Mouse (Mus musculus) limb, embryonic 12.5 days (tissue): ENCODE data around the gene Mfrp. TPM values are rescaled to one million over a fixed set of nuclear protein-coding genes. Genes with fewer than 3 reads are reported as not detected.
A peak's percentile ranks its signal among the peaks of the same experiment; 100 is the strongest.

ENCODE experiments used
- ATAC-seq: fragments of 200-750 bp; cut with Nextera tagmentation; 2 replicates; pipeline ENCODE4 v1.8.0; 2017; ENCODE audit warnings: low read depth, moderate TSS enrichment; ENCODE audit not compliant: insufficient number of reproducible peaks, insufficient read depth, low FRiP score, low TSS enrichment
- H3K27ac ChIP-seq: fragments of 300-500 bp; sonication (generic); 2 replicates; pipeline ENCODE4 v1.5.1; 2016; ENCODE audit warnings: mild to moderate bottlenecking, moderate library complexity
- H3K27me3 ChIP-seq: fragments of 300-500 bp; sonication (generic); 2 replicates; pipeline ENCODE4 v1.6.1; 2016; ENCODE audit warnings: mild to moderate bottlenecking, moderate library complexity
- H3K36me3 ChIP-seq: fragments of 300-500 bp; sonication (generic); 2 replicates; pipeline ENCODE4 v1.6.1; 2016; ENCODE audit warnings: mild to moderate bottlenecking, moderate library complexity
- H3K4me1 ChIP-seq: fragments of 300-500 bp; sonication (generic); replicated peaks from 2 replicates; pipeline ENCODE4 v1.6.1; 2016
- H3K4me2 ChIP-seq: fragments of 300-500 bp; sonication (generic); 2 replicates; pipeline ENCODE4 v1.6.1; 2016; ENCODE audit warnings: mild to moderate bottlenecking, moderate library complexity
- H3K4me3 ChIP-seq: fragments of 300-500 bp; sonication (generic); replicated peaks from 2 replicates; pipeline ENCODE4 v1.5.1; 2016; ENCODE audit warnings: mild to moderate bottlenecking
- H3K9ac ChIP-seq: fragments of 300-500 bp; sonication (generic); replicated peaks from 2 replicates; pipeline ENCODE4 v1.6.1; 2016; ENCODE audit warnings: mild to moderate bottlenecking, moderate library complexity
- H3K9me3 ChIP-seq: fragments of 300-500 bp; sonication (generic); 2 replicates; pipeline ENCODE4 v1.6.1; 2016; ENCODE audit warnings: mild to moderate bottlenecking, moderate library complexity
- WGBS: fragments of 180-500 bp; shearing (Covaris S2); methylation state at CpG from one replicate; pipeline ENCODE4 v1.1.7; 2016; 5-methylcytosine and 5-hydroxymethylcytosine counted together
- polyA plus RNA-seq: library from polyadenylated mRNA; unstranded; fragments of >200 nt; fragmentation: Nextera tagmentation; extraction: Ambion mirVana; gene quantifications from 2 replicates; pipeline ENCODE4 v1.2.1, GENCODE M21; 2016

The Mfrp gene
- 0.29 and 0.40 TPM in 2 replicates for polyA plus RNA-seq

GRCm38 (mm10) chr9:44101490-44101889 lies at the start of gene Mfrp:
Gene Mfrp, plus strand, starts transcription at chr9:44101729.
- Histone ChIP-seq H3K9me3 (no peaks in the 10 kb centered on the region), H3K27me3 (no peaks in the 10 kb centered on the region), H3K4me2 (no peak within 1 kb of the TSS), H3K4me1 (peaks cover 9% of the 10 kb centered on the region; the same call in 1 of the 2 replicates), H3K4me3 (no peak within 1 kb of the TSS), H3K27ac (no peak within 1 kb of the TSS), H3K36me3 (peaks cover 34% of the 10 kb centered on the region), H3K9ac (no peak within 1 kb of the TSS)
- no peak for ATAC-seq
- 55% methylated on average over 9 of the region's 9 CpGs for WGBS

- no peak for ATAC-seq
- Histone ChIP-seq H3K4me1 (no peaks in the 10 kb centered on the region), H3K36me3 (no peaks in the 10 kb centered on the region), H3K4me2 (no peak overlapping the region), H3K27ac (no peak overlapping the region), H3K9ac (no peak overlapping the region), H3K27me3 (peaks cover 5% of the 10 kb centered on the region; the same call in 1 of the 2 replicates), H3K4me3 (no peak overlapping the region), H3K9me3 (0 out of 2 replicates have a peak, but pooled peaks cover 3% of the 10 kb centered on the region)
- 64% methylated on average over 3 of the region's 3 CpGs for WGBS
Observed at GRCm38 (mm10) chr9:44052855-44053254, 48.7 kb upstream of the Mfrp start.

- Histone ChIP-seq H3K36me3 (no peaks in the 10 kb centered on the region), H3K9me3 (0 out of 2 replicates have a peak, but pooled peaks cover 3% of the 10 kb centered on the region), H3K4me1 (no peaks in the 10 kb centered on the region), H3K27ac (no peak overlapping the region), H3K4me2 (no peak overlapping the region), H3K9ac (no peak overlapping the region), H3K27me3 (no peaks in the 10 kb centered on the region), H3K4me3 (no peak overlapping the region)
- WGBS: 90% methylated on average over 1 of the region's 1 CpGs
- no peak for ATAC-seq
Observed at GRCm38 (mm10) chr9:44053936-44054335, 47.6 kb upstream of the Mfrp start.

GRCm38 (mm10) chr9:44058606-44059005 lies 42.9 kb upstream of the Mfrp start:
- Histone ChIP-seq H3K36me3 (no peaks in the 10 kb centered on the region), H3K4me2 (no peak overlapping the region), H3K4me1 (no peaks in the 10 kb centered on the region), H3K4me3 (no peak overlapping the region), H3K27ac (no peak overlapping the region), H3K27me3 (no peaks in the 10 kb centered on the region), H3K9me3 (0 out of 2 replicates have a peak, but pooled peaks cover 3% of the 10 kb centered on the region), H3K9ac (no peak overlapping the region)
- WGBS: 83% methylated on average over 6 of the region's 6 CpGs
- no peak for ATAC-seq

GRCm38 (mm10) chr9:44065177-44065576 lies 36.4 kb upstream of the Mfrp start:
- no peak for ATAC-seq
- no peak overlapping the region for H3K4me2 ChIP-seq
- WGBS: 46% methylated on average over 1 of the region's 1 CpGs

GRCm38 (mm10) chr9:44066785-44067225 lies 34.7 kb upstream of the Mfrp start, which contains the start of gene Usp2:
Gene Usp2, plus strand, starts transcription at chr9:44067021.
- H3K9ac ChIP-seq: peak within 1 kb of the TSS; percentile 57

More at GRCm38 (mm10) chr9:44065177-44065576, 36.4 kb upstream of the Mfrp start:
- Histone ChIP-seq H3K4me3 (no peak overlapping the region), H3K27me3 (peaks cover 12% of the 10 kb centered on the region), H3K36me3 (no peaks in the 10 kb centered on the region), H3K27ac (no peak overlapping the region), H3K9me3 (no peaks in the 10 kb centered on the region), H3K4me1 (peaks cover 10% of the 10 kb centered on the region), H3K9ac (no peak overlapping the region)

GRCm38 (mm10) chr9:44067241-44067959 lies 34.1 kb upstream of the Mfrp start:
- no peak overlapping the region for H3K27ac ChIP-seq
- H3K4me1 ChIP-seq: peaks cover 29% of the 10 kb centered on the region
- peaks cover 18% of the 10 kb centered on the region for H3K27me3 ChIP-seq
- H3K9me3 ChIP-seq: no peaks in the 10 kb centered on the region
- H3K4me3 ChIP-seq: peak overlapping the region; percentile 49
- ATAC-seq: peak; percentile 41; the same call in 1 of the 2 replicates
- no peaks in the 10 kb centered on the region for H3K36me3 ChIP-seq
- H3K4me2 ChIP-seq: peak overlapping the region; percentile 90
- 7% methylated on average over 15 of the region's 15 CpGs for WGBS
- peak overlapping the region; percentile 57 for H3K9ac ChIP-seq

More at GRCm38 (mm10) chr9:44066785-44067225, 34.7 kb upstream of the Mfrp start, which contains the start of gene Usp2:
- Histone ChIP-seq H3K27ac (no peak within 1 kb of the TSS), H3K4me2 (peak within 1 kb of the TSS; percentile 90), H3K4me3 (peak within 1 kb of the TSS; percentile 49), H3K9me3 (no peaks in the 10 kb centered on the region), H3K27me3 (peaks cover 18% of the 10 kb centered on the region), H3K4me1 (peaks cover 23% of the 10 kb centered on the region), H3K36me3 (no peaks in the 10 kb centered on the region)
- peak; percentile 96 for ATAC-seq
- under 1% methylated on average over 38 of the region's 38 CpGs for WGBS

GRCm38 (mm10) chr9:44067960-44068330 lies 33.6 kb upstream of the Mfrp start:
- peaks cover 35% of the 10 kb centered on the region for H3K4me1 ChIP-seq
- no peak overlapping the region for H3K27ac ChIP-seq
- H3K9me3 ChIP-seq: no peaks in the 10 kb centered on the region
- no peaks in the 10 kb centered on the region for H3K36me3 ChIP-seq
- no peak for ATAC-seq
- H3K9ac ChIP-seq: no peak overlapping the region
- WGBS: 72% methylated on average over 6 of the region's 6 CpGs
- H3K4me2 ChIP-seq: peak overlapping the region; percentile 90
- peaks cover 18% of the 10 kb centered on the region for H3K27me3 ChIP-seq
- H3K4me3 ChIP-seq: no peak overlapping the region

GRCm38 (mm10) chr9:44069252-44069651 lies 32.3 kb upstream of the Mfrp start:
- no peak overlapping the region for H3K27ac ChIP-seq
- no peak overlapping the region for H3K4me2 ChIP-seq
- no peak overlapping the region for H3K4me3 ChIP-seq
- H3K9ac ChIP-seq: no peak overlapping the region
- whole genome bisulfite sequencing: 20% methylated on average over 7 of the region's 7 CpGs
- no peaks in the 10 kb centered on the region for H3K9me3 ChIP-seq
- H3K4me1 ChIP-seq: peaks cover 35% of the 10 kb centered on the region
- H3K36me3 ChIP-seq: no peaks in the 10 kb centered on the region
- no peak for ATAC-seq
- H3K27me3 ChIP-seq: peaks cover 18% of the 10 kb centered on the region

GRCm38 (mm10) chr9:44070113-44070843 lies 31.3 kb upstream of the Mfrp start:
- H3K4me2 ChIP-seq: no peak overlapping the region
- peaks cover 35% of the 10 kb centered on the region for H3K4me1 ChIP-seq
- H3K36me3 ChIP-seq: no peaks in the 10 kb centered on the region
- H3K27ac ChIP-seq: no peak overlapping the region
- H3K9ac ChIP-seq: no peak overlapping the region
- WGBS: 62% methylated on average over 14 of the region's 14 CpGs
- peaks cover 20% of the 10 kb centered on the region for H3K27me3 ChIP-seq
- no peak for ATAC-seq
- no peaks in the 10 kb centered on the region for H3K9me3 ChIP-seq
- H3K4me3 ChIP-seq: no peak overlapping the region

GRCm38 (mm10) chr9:44070844-44071231 lies 30.7 kb upstream of the Mfrp start:
- no peak overlapping the region for H3K4me2 ChIP-seq
- H3K4me3 ChIP-seq: no peak overlapping the region
- H3K9ac ChIP-seq: no peak overlapping the region
- H3K36me3 ChIP-seq: no peaks in the 10 kb centered on the region
- no peak for ATAC-seq
- no peaks in the 10 kb centered on the region for H3K9me3 ChIP-seq
- 22% methylated on average over 8 of the region's 8 CpGs for WGBS
- no peak overlapping the region for H3K27ac ChIP-seq
- peaks cover 23% of the 10 kb centered on the region for H3K27me3 ChIP-seq
- peaks cover 40% of the 10 kb centered on the region for H3K4me1 ChIP-seq
